Mouse (Mus musculus) frontal cortex, adult 2 months (tissue): ENCODE measurements at regions not wholly inside any gene's neighbourhood (a gene's known extent, or its start where the extent isn't known, plus 50 kb on each side); places are given as distances from the start of the nearest gene placed in this dataset.

Experiments
- DNase-seq, 2 experiments: peaks; one replicate each; pipeline ENCODE4 v3.0.0; 2022; ENCODE audit warnings: low spot score in 1 of 2; ENCODE audit errors: extremely low spot score in 1 of 2

DNA sequence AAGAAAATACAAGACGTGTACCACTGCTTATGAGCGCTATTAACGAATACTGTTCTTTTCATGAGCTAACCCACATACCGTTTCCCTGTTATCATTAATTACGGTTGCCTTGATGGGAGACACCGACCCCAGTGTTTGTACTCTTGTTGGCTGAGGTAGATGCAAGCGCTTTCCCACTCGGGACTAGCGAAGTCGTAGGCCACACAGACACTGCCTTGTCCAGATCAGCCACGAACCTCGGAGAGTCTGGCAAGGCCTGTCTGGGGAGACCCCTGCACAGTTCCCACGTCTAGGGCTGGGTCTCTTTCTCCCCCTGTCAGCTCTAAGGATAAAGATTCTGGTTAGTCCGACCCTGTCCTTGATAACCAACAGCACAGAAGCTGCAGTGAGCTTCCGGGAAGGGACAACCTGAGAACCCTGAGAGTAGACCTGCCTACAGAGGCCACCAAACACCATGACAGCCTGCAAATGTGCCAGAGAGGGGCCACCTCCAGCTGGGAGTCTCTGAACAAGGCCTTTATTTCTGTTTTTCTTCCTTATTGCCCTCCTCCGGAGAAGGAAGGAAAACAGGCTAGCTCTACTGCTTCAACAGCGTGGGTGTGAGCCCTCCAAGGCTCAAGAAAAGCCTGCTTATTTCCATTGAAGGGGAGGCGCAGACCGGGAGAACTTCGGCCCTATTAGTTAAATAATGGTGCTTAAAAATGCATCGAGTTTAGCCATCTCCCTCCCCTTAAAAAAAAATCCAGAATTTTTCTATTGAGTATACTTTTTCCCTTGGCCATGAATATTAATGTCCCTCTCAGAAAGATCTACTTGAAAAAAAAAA is 209.8 kb downstream of the Gm26897 start:
- DNase-seq: no peak

DNA sequence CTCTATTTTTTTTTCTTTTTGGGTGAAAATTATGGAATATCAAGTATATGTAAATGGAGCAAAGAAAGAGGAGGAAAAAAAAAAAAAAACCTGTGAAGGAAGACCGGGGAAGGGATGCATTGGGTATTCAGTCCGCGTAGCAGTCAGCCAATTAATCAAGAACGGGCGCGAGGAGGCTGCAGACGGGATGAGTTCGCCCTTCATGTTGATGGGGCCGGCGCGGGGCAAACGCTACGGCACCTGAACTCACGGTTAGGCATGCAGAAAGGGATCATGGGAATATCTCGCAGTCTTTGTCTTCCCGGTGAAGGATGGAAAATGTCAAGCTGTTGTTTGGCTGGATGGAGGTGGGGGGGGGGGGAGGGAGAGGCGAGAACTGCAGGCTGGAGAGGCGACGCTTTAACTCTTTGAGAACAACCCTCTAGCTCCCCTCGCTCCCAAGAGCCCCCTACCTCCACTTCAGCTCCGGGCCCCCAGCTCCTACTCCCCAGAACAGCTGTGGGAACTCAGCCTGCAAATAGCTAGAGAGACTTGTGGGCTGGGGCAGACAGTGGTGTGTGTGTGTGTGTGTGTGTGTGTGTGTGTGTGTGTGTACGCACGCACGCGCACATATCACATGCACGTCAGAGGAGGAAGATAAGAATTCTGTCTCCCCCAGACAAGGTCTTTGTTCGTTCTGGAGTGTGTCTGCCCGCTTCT is 210.7 kb downstream of the Gm26897 start:
- DNase-seq: no peak

GRCm38 (mm10) chr5:111944972-111945285 is 211.2 kb downstream of the Gm26897 start:
- DNase-seq: no peak

- no peak for DNase-seq
Observed at GRCm38 (mm10) chr5:111946281-111946680, 212.6 kb downstream of the Gm26897 start.

DNA sequence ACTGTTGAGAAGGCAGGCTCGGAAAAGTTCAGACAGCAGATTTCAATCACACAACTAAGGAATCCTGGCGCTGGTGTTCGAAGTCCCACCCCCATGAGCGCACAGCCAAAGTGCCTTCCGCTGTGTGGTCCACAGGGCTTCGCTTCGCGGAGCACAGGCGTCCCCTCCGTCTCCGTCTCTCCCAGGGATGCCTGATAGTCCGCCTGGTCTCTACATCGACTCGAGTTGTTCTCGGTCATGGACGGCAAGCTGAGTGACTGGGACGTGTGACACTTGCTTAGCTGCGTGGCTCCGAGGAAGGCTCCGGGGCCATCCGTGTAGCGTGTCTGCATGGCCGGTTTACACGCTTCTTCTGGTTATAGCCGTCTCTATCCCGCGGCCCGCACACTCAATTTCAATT is 224.0 kb downstream of the Gm26897 start:
- no peak for DNase-seq

- no peak for DNase-seq
Observed at GRCm38 (mm10) chr5:111958226-111958625, 224.5 kb downstream of the Gm26897 start.

GRCm38 (mm10) chr5:111965311-111965710 is 231.6 kb downstream of the Gm26897 start:
- no peak for DNase-seq

GRCm38 (mm10) chr5:111968121-111968520 is 234.4 kb downstream of the Gm26897 start:
- DNase-seq: no peak

DNA sequence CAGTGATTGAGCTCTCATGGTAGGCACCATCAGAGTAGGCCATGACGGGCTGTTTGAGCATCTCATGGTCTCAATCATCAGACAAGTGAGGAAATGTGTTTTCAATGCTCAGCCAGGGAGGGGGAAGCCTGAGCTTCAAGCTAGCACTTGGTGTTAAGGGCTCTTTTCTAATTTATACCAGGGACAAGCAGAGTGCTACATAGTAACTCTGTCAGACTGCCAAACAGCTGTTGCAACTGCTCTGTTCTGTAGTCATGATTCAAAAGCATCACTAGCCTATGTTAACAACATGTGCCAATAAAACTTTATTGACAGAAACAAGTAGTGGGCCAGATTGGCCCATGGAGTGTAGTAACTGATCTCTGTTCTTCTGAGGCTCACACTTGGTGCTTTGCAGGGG is 235.0 kb downstream of the Gm26897 start:
- DNase-seq: no peak

- no peak for DNase-seq
Observed at GRCm38 (mm10) chr5:111971193-111971592, 237.5 kb downstream of the Gm26897 start.

- no peak for DNase-seq
Observed at GRCm38 (mm10) chr5:111971952-111972351, 238.2 kb downstream of the Gm26897 start.

- DNase-seq: no peak
Observed at GRCm38 (mm10) chr5:111975686-111976085, 242.0 kb downstream of the Gm26897 start.

DNA sequence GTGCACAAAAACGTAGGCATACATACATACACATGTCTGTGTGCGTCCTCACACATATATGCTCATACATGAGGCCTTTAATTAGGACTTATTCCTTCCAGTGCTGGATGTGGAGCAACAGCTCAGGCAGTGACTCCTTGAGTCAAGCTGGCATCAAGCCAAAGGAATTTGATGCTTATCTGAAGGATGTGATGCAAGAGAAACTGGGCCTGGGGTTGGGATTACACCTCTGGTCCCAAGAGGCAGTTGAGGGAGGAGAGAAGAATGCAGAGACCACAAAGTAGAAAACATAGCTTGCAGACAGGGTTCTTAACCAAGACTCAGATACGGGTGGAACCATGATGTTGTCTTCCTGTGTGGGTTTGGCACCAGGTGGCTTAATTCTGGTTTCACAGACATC is 245.9 kb downstream of the Gm26897 start:
- DNase-seq: no peak

DNA sequence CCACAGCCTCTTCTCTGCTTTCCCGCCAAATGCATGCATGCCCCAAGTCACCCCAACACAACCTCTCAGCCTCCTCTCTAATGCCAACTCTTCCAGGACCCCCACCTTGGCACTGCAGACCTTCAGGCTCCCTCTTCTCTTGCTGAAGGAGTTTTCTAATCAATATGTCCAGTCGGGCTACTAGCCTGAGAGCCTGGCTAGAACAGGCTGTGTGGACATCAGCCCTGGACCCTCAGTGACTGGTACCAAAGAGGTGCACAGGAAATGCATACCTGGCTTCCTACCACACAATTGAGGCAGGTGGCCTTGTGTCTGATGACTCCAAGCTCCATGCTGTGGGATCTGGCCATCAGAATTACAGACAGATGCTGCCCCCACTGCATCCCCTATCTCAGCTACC is 248.4 kb downstream of the Gm26897 start:
- no peak for DNase-seq

DNA sequence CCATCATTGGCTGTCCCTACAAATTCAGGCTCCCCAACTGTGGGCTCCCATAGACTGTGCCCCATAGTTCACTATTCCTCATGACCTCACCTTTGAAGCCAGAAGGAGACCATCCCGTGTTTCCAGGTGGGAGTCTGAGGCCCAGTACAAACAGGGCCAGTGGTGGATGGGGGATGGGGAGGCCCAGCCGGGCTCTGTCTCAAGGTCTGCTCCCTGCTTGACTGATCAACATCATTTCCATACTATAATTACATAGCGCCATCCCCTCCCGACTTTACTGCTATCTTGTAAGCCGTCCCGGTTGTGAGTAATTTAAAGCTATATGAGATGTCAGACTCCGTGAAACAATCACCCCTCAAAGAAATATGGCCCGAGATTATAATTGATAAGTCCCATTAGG is 252.3 kb downstream of the Gm26897 start:
- no peak for DNase-seq

DNA sequence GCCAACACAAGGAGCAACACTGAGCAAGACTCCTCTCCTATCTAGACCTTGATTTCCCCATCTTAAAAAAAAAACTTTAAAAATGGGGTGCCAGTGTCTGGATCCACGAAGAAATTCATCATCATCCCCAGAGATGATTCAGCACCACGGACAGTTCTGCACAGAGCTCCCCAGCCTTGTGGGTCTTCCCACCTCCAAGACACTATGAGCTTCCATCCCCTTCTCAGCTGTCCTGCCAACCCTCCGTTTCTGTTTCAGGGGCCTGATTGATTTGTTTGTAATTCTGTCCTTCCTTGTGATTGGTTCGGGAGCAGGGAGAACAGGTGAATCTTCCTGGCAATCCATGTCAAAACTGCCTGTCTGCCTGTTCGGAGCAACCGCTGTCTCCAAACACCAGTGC is 253.3 kb downstream of the Gm26897 start:
- no peak for DNase-seq

- no peak for DNase-seq
Observed at GRCm38 (mm10) chr5:111991805-111992204, 258.1 kb downstream of the Gm26897 start.

DNA sequence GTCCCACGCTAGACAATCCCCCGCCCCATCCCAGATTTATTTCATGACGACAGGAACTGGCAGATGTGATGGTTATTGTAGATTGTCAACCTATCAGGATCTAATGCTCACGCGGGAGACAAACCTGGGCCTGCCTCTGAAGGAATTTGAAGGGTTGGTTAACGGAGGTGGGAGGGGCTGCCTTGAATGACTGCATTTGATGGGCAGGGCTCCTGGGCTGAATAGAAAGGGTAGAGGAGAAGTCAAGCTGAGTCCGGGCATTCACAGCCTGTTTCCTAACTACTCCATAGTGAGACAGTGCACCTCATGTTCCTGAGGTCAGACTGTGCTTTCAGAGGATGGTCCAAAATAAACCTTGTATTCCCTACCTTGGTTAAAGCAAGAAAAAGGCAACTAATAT is 259.1 kb downstream of the Cryba4 start:
- DNase-seq: no peak

DNA sequence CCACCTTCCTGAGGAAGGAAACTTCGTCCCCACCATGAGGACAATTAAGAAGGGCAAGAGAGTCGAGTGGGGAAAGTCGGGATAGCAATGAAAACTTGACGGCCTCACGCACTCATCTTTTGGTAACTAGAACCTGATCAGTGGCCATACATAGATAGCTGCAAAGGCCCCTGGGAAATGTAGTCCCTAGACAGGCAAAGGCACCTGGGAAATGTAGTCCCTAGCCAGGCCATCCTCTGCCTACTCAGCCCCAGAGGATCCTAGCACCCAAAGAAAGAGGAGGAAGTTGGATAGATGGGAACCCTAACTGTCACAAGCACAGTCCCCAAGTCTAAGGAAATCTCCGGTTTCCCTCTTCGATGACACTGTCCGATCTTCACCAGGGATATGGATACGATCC is 258.4 kb downstream of the Cryba4 start:
- no peak for DNase-seq

- DNase-seq: no peak
Observed at GRCm38 (mm10) chr5:111996806-111997205, 255.5 kb downstream of the Cryba4 start.

DNA sequence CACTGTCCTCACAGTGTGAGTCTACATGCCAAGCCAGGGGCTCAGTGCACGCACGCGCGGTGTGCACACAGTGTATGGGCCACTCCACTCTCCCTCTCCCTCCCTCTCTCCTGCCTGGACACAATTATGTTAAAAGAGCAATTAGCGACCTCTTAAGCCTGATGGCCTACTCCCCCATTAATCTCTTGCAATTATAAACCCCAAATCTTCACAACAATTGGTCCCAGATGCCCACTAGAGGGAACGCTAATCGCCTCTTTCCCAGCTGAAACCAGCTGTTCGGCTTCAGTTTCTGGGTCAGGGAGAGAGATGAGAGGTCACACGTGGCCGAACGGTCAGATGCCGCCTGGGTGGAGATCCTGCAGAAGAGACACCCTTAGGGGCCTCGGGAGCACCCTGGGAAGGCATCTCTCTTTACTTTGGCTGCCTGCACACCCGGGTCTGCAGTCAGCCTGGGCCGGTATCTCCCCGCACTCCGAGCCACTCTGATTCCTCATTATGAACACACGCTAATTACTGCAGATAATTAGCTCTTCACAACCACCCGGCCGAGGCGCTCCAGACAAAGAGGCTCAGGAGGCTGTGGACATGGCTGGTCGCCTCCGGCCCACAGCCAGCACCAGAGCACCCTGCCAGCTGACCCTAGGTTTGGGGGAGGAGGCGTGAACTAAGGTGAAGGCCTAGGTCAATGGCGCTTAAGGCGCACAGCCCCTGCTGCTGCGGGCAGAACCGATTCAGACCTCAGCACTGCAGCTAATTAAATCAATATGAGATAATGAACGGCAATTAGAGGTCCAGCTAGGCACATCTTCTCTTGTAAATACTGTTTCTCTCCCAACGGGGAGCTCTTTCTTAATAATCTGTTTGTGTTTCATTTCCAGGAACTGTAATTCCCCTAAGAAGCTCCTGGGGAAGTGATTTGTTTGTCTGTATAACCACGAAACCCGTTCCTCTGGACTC is 250.3 kb downstream of the Cryba4 start:
- DNase-seq: peak in 1 of 2 experiments; percentile 4
